Mouse (Mus musculus) NIH3T3 (cell line): Measurements from ENCODE around the gene E030018B13Rik.
A peak's percentile ranks its signal among the peaks of the same experiment; 100 is the strongest.

Experiments
- DNase-seq: peaks from one replicate; pipeline ENCODE4 v3.0.0-alpha.2; 2012; ENCODE audit warnings: low read depth

E030018B13Rik gene

GRCm38 (mm10) chr7:63917693-63918092 lies 1.0 kb downstream of the E030018B13Rik start:
- no peak for DNase-seq

- DNase-seq = no peak
Observed at GRCm38 (mm10) chr7:63918771-63919768, 2.4 kb downstream of the E030018B13Rik start.

GRCm38 (mm10) chr7:63921909-63922562 lies 5.4 kb downstream of the E030018B13Rik start:
- no peak for DNase-seq

- DNase-seq = no peak
Observed at GRCm38 (mm10) chr7:63922571-63922970, 5.9 kb downstream of the E030018B13Rik start.

- no peak for DNase-seq
Observed at GRCm38 (mm10) chr7:63922975-63923374, 6.3 kb downstream of the E030018B13Rik start.

- no peak for DNase-seq
Observed at GRCm38 (mm10) chr7:63924151-63924550, 7.5 kb downstream of the E030018B13Rik start.

GRCm38 (mm10) chr7:63924747-63925412 lies 8.2 kb downstream of the E030018B13Rik start:
- DNase-seq = peak; percentile 83

GRCm38 (mm10) chr7:63925413-63926360 lies 9.0 kb downstream of the E030018B13Rik start:
- DNase-seq = no peak

GRCm38 (mm10) chr7:63926492-63926891 lies 9.8 kb downstream of the E030018B13Rik start:
- no peak for DNase-seq

GRCm38 (mm10) chr7:63927121-63927520 lies 10.5 kb downstream of the E030018B13Rik start:
- no peak for DNase-seq

GRCm38 (mm10) chr7:63929080-63929479 lies 12.4 kb downstream of the E030018B13Rik start:
- DNase-seq = no peak

- DNase-seq = no peak
Observed at GRCm38 (mm10) chr7:63930132-63930531, 13.5 kb downstream of the E030018B13Rik start.

- DNase-seq = no peak
Observed at GRCm38 (mm10) chr7:63930766-63931165, 14.1 kb downstream of the E030018B13Rik start.

- DNase-seq = no peak
Observed at GRCm38 (mm10) chr7:63932461-63932860, 15.8 kb downstream of the E030018B13Rik start.

- DNase-seq = no peak
Observed at GRCm38 (mm10) chr7:63933905-63934304, 17.2 kb downstream of the E030018B13Rik start.

- DNase-seq = no peak
Observed at GRCm38 (mm10) chr7:63934530-63934929, 17.9 kb downstream of the E030018B13Rik start.

GRCm38 (mm10) chr7:63935809-63936187 lies 19.1 kb downstream of the E030018B13Rik start:
- DNase-seq = no peak

GRCm38 (mm10) chr7:63936188-63936985 lies 19.7 kb downstream of the E030018B13Rik start:
- peak; percentile 84 for DNase-seq

- DNase-seq = no peak
Observed at GRCm38 (mm10) chr7:63936986-63937235, 20.3 kb downstream of the E030018B13Rik start.

- peak; percentile 89 for DNase-seq
Observed at GRCm38 (mm10) chr7:63937236-63938065, 20.8 kb downstream of the E030018B13Rik start.
